Mouse (Mus musculus) hindbrain, postnatal 0 days (tissue): Measurements from ENCODE around the gene St3gal4. TPM values are rescaled to one million over a fixed set of nuclear protein-coding genes. Genes with fewer than 3 reads are reported as not detected.
"Not testable (repeated sequence)": the region's sequence is repeated elsewhere in the genome, so short reads cannot be mapped to it uniquely, and the experiment has no call there.

Experiments used
- ATAC-seq: fragments of 200-750 bp; cut with Nextera tagmentation; 2 replicates; pipeline ENCODE4 v1.8.0; 2017; ENCODE audit warnings: mild to moderate bottlenecking, moderate TSS enrichment, moderate library complexity
- DNase-seq: peaks from one replicate; pipeline ENCODE4 v3.0.0-alpha.2; 2015; ENCODE audit warnings: low spot score
- H3K27ac ChIP-seq: fragments of 300-500 bp; sonication (generic); 2 replicates; pipeline ENCODE4 v1.5.1; 2014; ENCODE audit warnings: mild to moderate bottlenecking
- H3K27me3 ChIP-seq: fragments of 300-500 bp; sonication (generic); 2 replicates; pipeline ENCODE4 v1.6.1; 2014; ENCODE audit warnings: low read length, mixed read lengths; ENCODE audit not compliant: insufficient read depth
- H3K36me3 ChIP-seq: fragments of 300-500 bp; sonication (generic); 2 replicates; pipeline ENCODE4 v1.6.1; 2014; ENCODE audit warnings: low read length, mixed read lengths; ENCODE audit not compliant: insufficient read depth
- H3K4me1 ChIP-seq: fragments of 300-500 bp; sonication (generic); 2 replicates; pipeline ENCODE4 v1.6.1; 2014; ENCODE audit warnings: antibody characterized with exemption, low read length, mixed read lengths; ENCODE audit not compliant: insufficient read depth
- H3K4me2 ChIP-seq: fragments of 300-500 bp; sonication (generic); 2 replicates; pipeline ENCODE4 v1.6.1; 2014; ENCODE audit warnings: low read depth, mild to moderate bottlenecking, low read length, moderate library complexity, mixed read lengths
- H3K4me3 ChIP-seq: fragments of 300-500 bp; sonication (generic); 2 replicates; pipeline ENCODE4 v1.5.1; 2014; ENCODE audit warnings: low read length
- H3K9ac ChIP-seq: fragments of 300-500 bp; sonication (generic); replicated peaks from 2 replicates; pipeline ENCODE4 v1.6.1; 2014; ENCODE audit warnings: mild to moderate bottlenecking, low read length, moderate library complexity, mixed read lengths
- H3K9me3 ChIP-seq: fragments of 300-500 bp; sonication (generic); 2 replicates; pipeline ENCODE4 v1.6.1; 2016; ENCODE audit warnings: low read length, mixed read lengths
- CTCF ChIP-seq: IDR thresholded peaks from 2 replicates; pipeline ENCODE4 v1.5.1; 2016; ENCODE audit warnings: antibody characterized with exemption, control low read depth, low read depth
- WGBS: fragments of 180-500 bp; shearing (Covaris S2); extraction: QIAGEN DNeasy Blood & Tissue Kit; methylation state at CpG from one replicate; pipeline ENCODE4 v1.1.7; 2014; 5-methylcytosine and 5-hydroxymethylcytosine counted together
- polyA plus RNA-seq: library from polyadenylated mRNA; unstranded; fragments of >200 nt; fragmentation: Nextera tagmentation; extraction: Ambion mirVana; gene quantifications from 2 replicates; pipeline ENCODE4 v1.2.1, GENCODE M21; 2015
- total RNA-seq: library from RNA; depleted of rRNA; stranded (reverse); fragments of >200 nt; gene quantifications from 2 replicates; pipeline ENCODE4 v1.2.3, GENCODE M21; 2014

St3gal4 gene
- total and polyA plus RNA-seq, 2 experiments from 2014 or later, result 16.4 to 31.4 TPM

DNA sequence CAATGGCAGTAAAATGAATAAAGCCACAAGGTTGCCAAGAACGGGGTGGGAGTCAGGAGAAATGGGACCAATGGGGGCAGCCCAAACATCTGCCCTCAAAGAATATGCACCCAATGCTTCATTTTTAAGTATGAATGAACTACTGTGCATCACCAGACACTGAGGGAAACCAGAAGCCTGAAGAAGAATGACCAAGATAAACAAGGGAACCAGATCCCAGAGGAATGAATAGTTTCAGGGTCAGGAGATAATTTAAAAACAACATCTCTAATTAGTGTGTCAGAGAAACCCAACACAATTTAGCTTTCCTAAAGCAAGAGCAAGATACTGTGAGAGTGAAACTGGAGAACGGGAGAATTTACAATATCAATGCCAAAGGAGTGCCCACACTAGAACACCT, 41.6 kb upstream of the St3gal4 start:
- no peaks in the 10 kb centered on the region for H3K36me3 ChIP-seq
- no peak overlapping the region for H3K27ac ChIP-seq
- 88% methylated on average over 2 of the region's 2 CpGs for WGBS
- TF ChIP-seq CTCF, result no peak
- no peaks in the 10 kb centered on the region for H3K4me1 ChIP-seq
- ATAC-seq (no peak), DNase-seq (no peak)
- no peaks in the 10 kb centered on the region for H3K27me3 ChIP-seq
- no peak overlapping the region for H3K9ac ChIP-seq
- no peaks in the 10 kb centered on the region for H3K9me3 ChIP-seq
- no peak overlapping the region for H3K4me2 ChIP-seq
- H3K4me3 ChIP-seq, result no peak overlapping the region

DNA sequence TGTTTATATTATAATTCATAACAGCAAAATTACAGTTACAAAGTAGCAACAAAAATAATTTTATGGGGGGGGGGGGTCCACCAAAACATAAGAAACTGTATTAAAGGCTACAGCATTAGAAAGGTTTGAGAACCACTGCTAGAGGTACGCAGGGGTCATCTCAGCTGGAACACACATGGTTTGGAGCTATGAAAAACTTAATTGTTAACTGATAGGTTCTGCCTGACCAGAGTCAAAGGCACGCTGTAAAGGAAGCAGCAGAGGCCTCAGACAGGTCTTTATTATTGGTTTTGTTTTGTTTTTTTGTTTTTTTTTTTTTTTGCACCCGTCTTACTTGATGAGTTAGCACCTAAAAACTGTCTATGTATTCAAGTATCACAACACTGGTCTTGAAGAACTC, 39.4 kb upstream of the St3gal4 start:
- Histone ChIP-seq H3K4me3 (no peak overlapping the region), H3K27ac (no peak overlapping the region), H3K27me3 (no peaks in the 10 kb centered on the region), H3K9me3 (no peaks in the 10 kb centered on the region), H3K4me2 (no peak overlapping the region), H3K9ac (no peak overlapping the region), H3K4me1 (no peaks in the 10 kb centered on the region), H3K36me3 (no peaks in the 10 kb centered on the region)
- DNase-seq, result no peak
- no peak for ATAC-seq
- 93% methylated on average over 3 of the region's 3 CpGs for WGBS
- no peak for TF ChIP-seq CTCF

DNA sequence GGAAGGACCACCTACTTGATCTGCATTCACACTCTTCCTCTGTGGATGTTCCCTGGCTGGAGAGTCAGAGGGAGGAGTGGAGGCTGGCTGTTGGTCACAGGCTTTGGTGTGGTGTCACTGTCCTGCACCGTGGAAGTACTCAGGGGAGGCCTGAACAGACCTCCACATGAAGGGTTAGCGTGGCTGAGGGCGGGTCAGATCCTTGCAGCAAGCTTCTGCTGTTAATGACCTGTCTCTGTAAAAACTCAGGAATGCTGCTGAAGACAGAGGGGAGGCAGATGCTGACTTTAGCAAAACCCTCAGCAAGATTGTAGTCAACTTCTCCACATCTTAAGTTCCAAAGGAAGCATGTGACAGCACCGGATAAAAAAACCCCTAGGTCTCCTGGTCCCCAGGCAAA, 37.8 kb upstream of the St3gal4 start:
- no peaks in the 10 kb centered on the region for H3K4me1 ChIP-seq
- H3K36me3 ChIP-seq, result no peaks in the 10 kb centered on the region
- no peak overlapping the region for H3K4me2 ChIP-seq
- no peak overlapping the region for H3K9ac ChIP-seq
- ATAC-seq (no peak), DNase-seq (no peak)
- H3K4me3 ChIP-seq, result no peak overlapping the region
- no peaks in the 10 kb centered on the region for H3K9me3 ChIP-seq
- no peaks in the 10 kb centered on the region for H3K27me3 ChIP-seq
- TF ChIP-seq CTCF, result no peak
- H3K27ac ChIP-seq, result no peak overlapping the region
- WGBS, result 88% methylated on average over 4 of the region's 4 CpGs

DNA sequence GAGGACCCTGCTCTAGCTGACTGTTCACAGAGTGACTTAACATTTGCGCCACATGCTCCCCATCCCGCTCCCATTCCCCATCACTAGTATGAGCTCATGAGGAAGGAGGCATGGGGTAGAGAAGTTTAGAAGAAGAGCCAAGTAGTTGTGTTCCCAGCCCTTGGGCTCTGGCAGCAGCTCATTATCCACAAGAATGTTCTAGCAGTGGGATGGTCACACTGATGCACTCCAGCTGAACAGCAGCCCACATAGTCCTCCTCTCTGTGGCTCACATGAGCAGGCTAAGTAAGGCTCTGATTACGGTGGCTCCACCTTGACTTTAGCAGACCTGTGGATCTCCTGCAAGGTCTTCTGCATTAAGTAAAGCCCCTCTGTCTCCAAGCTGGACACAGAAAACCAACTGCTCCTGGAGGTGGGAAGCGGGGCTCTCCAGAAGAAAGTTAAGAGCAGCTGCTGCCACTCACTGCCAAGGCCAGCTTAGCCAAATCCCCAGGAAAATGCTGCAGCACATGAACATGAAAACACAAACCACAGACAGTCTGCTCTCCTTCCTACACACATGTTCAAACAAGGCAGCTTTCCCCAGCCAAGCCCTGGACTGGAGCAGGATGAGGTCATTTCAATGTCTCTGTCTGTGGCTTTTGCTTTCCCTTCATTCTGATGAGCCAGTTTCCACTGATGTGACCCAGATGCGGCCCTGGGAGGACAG, 37.1 kb upstream of the St3gal4 start:
- TF ChIP-seq CTCF, result no peak
- no peak overlapping the region for H3K9ac ChIP-seq
- H3K4me3 ChIP-seq, result no peak overlapping the region
- H3K9me3 ChIP-seq, result no peaks in the 10 kb centered on the region
- DNase-seq (no peak), ATAC-seq (no peak)
- no peaks in the 10 kb centered on the region for H3K4me1 ChIP-seq
- WGBS, result 90% methylated on average over 5 of the region's 5 CpGs
- no peaks in the 10 kb centered on the region for H3K27me3 ChIP-seq
- no peak overlapping the region for H3K4me2 ChIP-seq
- no peak overlapping the region for H3K27ac ChIP-seq
- no peaks in the 10 kb centered on the region for H3K36me3 ChIP-seq

DNA sequence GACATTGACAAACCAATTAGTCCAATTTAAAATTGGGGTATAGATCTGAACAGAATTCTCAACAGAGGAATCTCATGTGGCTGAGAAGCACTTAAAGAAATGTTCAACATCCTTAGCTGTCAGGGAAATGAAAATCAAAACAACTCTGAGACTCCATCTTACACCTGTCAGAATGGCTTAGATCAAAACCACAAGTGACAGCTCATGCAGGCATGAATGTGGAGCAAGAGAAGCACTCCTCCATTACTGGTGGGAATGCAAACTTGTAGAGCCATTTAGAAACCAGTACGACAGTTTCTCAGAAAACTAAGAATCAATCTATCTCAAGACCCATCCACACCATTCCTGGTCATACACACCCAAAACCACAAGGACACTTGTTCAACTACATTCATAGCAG, 33.9 kb upstream of the St3gal4 start:
- no peak for DNase-seq
- no peak overlapping the region for H3K4me2 ChIP-seq
- no peak for ATAC-seq
- TF ChIP-seq CTCF, result no peak
- no peaks in the 10 kb centered on the region for H3K9me3 ChIP-seq
- H3K4me1 ChIP-seq, result no peaks in the 10 kb centered on the region
- no peaks in the 10 kb centered on the region for H3K36me3 ChIP-seq
- H3K27me3 ChIP-seq, result no peaks in the 10 kb centered on the region
- WGBS, result 100% methylated on average over 1 of the region's 1 CpGs
- H3K27ac ChIP-seq, result no peak overlapping the region
- H3K9ac ChIP-seq, result no peak overlapping the region
- no peak overlapping the region for H3K4me3 ChIP-seq

DNA sequence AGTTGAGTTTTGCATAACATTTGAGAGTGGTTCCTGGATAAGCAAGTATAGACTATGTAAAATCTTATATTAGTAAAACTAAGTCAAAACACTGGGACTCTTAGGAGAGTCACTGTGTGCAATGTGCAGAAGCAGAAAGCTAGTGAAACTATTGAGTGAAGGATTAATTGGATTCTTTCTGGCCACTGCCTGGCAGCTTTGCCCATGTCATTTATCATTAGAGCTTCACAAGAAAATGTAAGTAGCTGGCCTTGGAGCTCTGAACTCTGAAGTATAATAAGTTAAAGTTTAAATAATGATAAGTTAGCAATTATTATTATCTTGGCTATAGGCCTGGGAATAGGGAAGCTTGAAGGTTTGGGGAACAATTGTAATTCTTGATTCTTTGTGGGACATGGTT, 29.8 kb upstream of the St3gal4 start:
- H3K9ac ChIP-seq, H3K36me3 ChIP-seq, DNase-seq, ATAC-seq, H3K27me3 ChIP-seq, H3K4me3 ChIP-seq, H3K9me3 ChIP-seq, H3K4me2 ChIP-seq, H3K27ac ChIP-seq, H3K4me1 ChIP-seq: not testable (repeated sequence)

DNA sequence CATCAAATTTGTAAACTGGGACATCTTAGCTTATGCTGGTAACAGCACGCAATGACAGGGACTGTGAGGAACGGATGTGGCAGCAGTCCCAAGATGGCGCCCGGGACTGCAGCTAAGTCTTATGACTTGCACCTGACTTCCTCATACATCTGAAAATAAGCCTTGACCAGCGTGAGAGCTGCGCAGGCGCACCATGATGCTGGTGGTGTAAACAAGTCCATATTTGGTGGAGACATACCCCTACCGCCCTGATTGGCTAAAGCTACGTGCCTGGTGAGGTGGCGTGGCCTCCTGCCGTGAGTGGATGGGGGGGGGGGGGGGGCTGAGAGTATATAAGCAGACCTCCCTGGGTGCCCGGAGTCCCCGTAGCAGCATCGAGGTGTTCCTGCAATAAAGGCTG, 28.2 kb upstream of the St3gal4 start:
- not testable (repeated sequence) for ATAC-seq, H3K4me2 ChIP-seq, H3K27me3 ChIP-seq, DNase-seq, H3K27ac ChIP-seq, H3K4me1 ChIP-seq, H3K4me3 ChIP-seq, H3K9me3 ChIP-seq, H3K9ac ChIP-seq, H3K36me3 ChIP-seq
- WGBS, result 95% methylated on average over 14 of the region's 14 CpGs
